Mouse (Mus musculus): ENCODE data around the gene Rilpl1.

GRCm38 (mm10) chr5:124552094-124552472, 20.9 kb upstream of the Rilpl1 start:
- TF ChIP-seq CTCF (IDR thresholded peaks at IDR 0.05; ENCODE audit: borderline replicate concordance, extremely low read depth, insufficient read depth, insufficient read length) (no peak), POLR2A (IDR thresholded peaks at IDR 0.05; ENCODE audit: borderline replicate concordance, extremely low read depth, insufficient read depth, insufficient read length, poor library complexity, severe bottlenecking) (no peak)
